In the genomic region with DNA sequence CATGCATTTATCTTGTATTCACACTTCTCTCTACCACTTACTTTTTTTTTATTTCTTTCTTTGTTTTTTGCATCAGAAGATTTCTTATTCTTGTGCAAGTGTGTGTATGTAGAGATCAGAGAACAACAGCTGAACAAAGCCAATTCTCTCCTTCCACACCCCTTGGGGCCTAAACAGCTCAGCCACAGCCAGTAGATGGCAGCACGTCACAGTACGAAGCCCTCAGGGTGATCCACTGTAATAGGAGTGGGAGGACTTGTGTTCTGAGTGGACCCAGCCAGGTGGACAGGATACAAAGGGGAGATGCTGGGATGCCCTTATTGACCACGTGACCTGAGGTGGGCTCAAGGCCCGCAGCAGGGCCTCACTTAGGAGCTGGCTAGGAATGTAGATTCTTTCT, we compare ENCODE assay signal across 8 mouse cellular contexts. TPM values are rescaled to one million over a fixed set of nuclear protein-coding genes. Genes with fewer than 3 reads are reported as not detected.
DNase-seq lines count a peak whose midpoint lies in the region; ATAC-seq lines count a peak whose summit lies in the region.
"Had no signal": no experiment of that assay in that cellular context is flagged by ENCODE, and none has a peak within 500 bp of the region (broad histone marks: within the 10 kb centered on the region; RNA-seq: fewer than 3 reads in every experiment).

No protein-coding gene starts in this region.

- 0 out of 2 replicates have a peak, but pooled peaks have one; percentile 49 for ATAC-seq in hindbrain, embryonic 13.5 days (ENCODE audit: low FRiP score)

- H3K4me1 ChIP-seq in hindbrain, embryonic 13.5 days (replicated peaks), result no peaks in the 10 kb centered on the region
- H3K4me1 ChIP-seq: lung, embryonic 15.5 days had no signal

- H3K9me3 ChIP-seq in hindbrain, embryonic 13.5 days, result no peaks in the 10 kb centered on the region
- H3K9me3 ChIP-seq: lung, embryonic 15.5 days had no signal

- H3K4me3 ChIP-seq in hindbrain, embryonic 13.5 days, result no peak overlapping the region
- H3K4me3 ChIP-seq: lung, embryonic 15.5 days had no signal

- no peak overlapping the region for H3K9ac ChIP-seq in hindbrain, embryonic 13.5 days
- H3K9ac ChIP-seq: lung, embryonic 15.5 days had no signal

- WGBS in hindbrain, embryonic 13.5 days, result 7% methylated on average over 4 of the region's 4 CpGs

- peak; percentile 79 for DNase-seq in ZHBTc4 (ENCODE audit: low read depth, low spot score)
- DNase-seq in cerebellum, postnatal 14 days, result peak; percentile 85 to 89
- DNase-seq in frontal cortex, postnatal 36 days (ENCODE audit: low spot score in 2 of 2), result peak; percentile 61 to 64
- DNase-seq in layer of hippocampus, postnatal 25 days (ENCODE audit: extremely low spot score in 1 of 2, low spot score in 1 of 2), result peak; percentile 44 to 79
- DNase-seq in lung, postnatal 4 days, result peak; percentile 81 to 87
- peak; percentile 66 for DNase-seq in right cerebral cortex, postnatal 4 days

- no peaks in the 10 kb centered on the region for H3K36me3 ChIP-seq in hindbrain, embryonic 13.5 days
- H3K36me3 ChIP-seq: lung, embryonic 15.5 days had no signal

- no peak overlapping the region for H3K4me2 ChIP-seq in hindbrain, embryonic 13.5 days
- H3K4me2 ChIP-seq: lung, embryonic 15.5 days had no signal

- no peaks in the 10 kb centered on the region for H3K27me3 ChIP-seq in hindbrain, embryonic 13.5 days
- H3K27me3 ChIP-seq: lung, embryonic 15.5 days had no signal

- H3K27ac ChIP-seq in hindbrain, embryonic 13.5 days, result no peak overlapping the region
- H3K27ac ChIP-seq: lung, embryonic 15.5 days had no signal

RNA-seq across cellular contexts. Expression of a gene that starts 5.3 kb away (rescaled TPM):
- 0.13 and 0.17 TPM in 2 replicates for polyA plus RNA-seq in hindbrain, embryonic 13.5 days (2015; fragmentation: Nextera tagmentation; extraction: Ambion mirVana)
- under 1 TPM in 1 of 2 experiments, not detected in 1; 0.21 TPM for total RNA-seq in layer of hippocampus, postnatal 25 days (2021)

RNA-seq across cellular contexts. Expression of a gene that starts 16.2 kb away (rescaled TPM):
- polyA plus RNA-seq in hindbrain, embryonic 13.5 days (2015; fragmentation: Nextera tagmentation; extraction: Ambion mirVana), result 109 and 112 TPM in 2 replicates
- total RNA-seq in layer of hippocampus, postnatal 25 days (2021), result 10 to 100 TPM; 54.0 to 55.9 TPM

RNA-seq across cellular contexts. Expression of a gene that starts 30.7 kb away (rescaled TPM):
- polyA plus RNA-seq in hindbrain, embryonic 13.5 days (2015; fragmentation: Nextera tagmentation; extraction: Ambion mirVana), result 55.8 and 60.9 TPM in 2 replicates
- 10 to 100 TPM; 40.5 to 40.7 TPM for total RNA-seq in layer of hippocampus, postnatal 25 days (2021)

RNA-seq across cellular contexts. Expression of a gene that starts 34.3 kb away (rescaled TPM):
- 228 and 241 TPM in 2 replicates for polyA plus RNA-seq in hindbrain, embryonic 13.5 days (2015; fragmentation: Nextera tagmentation; extraction: Ambion mirVana)
- 10 to 100 TPM; 78.4 to 78.6 TPM for total RNA-seq in layer of hippocampus, postnatal 25 days (2021)

RNA-seq across cellular contexts. Expression of a gene that starts 56.4 kb away (rescaled TPM):
- 52.9 and 56.5 TPM in 2 replicates for polyA plus RNA-seq in hindbrain, embryonic 13.5 days (2015; fragmentation: Nextera tagmentation; extraction: Ambion mirVana)
- 10 to 100 TPM; 34.0 to 37.1 TPM for total RNA-seq in layer of hippocampus, postnatal 25 days (2021)
